Mouse (Mus musculus) gastrocnemius, postnatal 25 days (tissue): Measurements from ENCODE around the gene Asb17. TPM values are rescaled to one million over a fixed set of nuclear protein-coding genes. Genes with fewer than 3 reads are reported as not detected.
A peak's percentile ranks its signal among the peaks of the same experiment; 100 is the strongest.
"Not testable (repeated sequence)": the region's sequence is repeated elsewhere in the genome, so short reads cannot be mapped to it uniquely, and the experiment has no call there.

Experiments used
- DNase-seq: peaks from one replicate; pipeline ENCODE4 v3.0.0; 2022
- total RNA-seq, 2 experiments: library from RNA; stranded (reverse); gene quantifications; 1 replicate in 1 of 2; 2 replicates in 1 of 2; pipeline ENCODE4 v1.2.3; 2021

Gene Asb17
- total RNA-seq, 2 experiments from 2014 or later = not detected

- no peak for DNase-seq
Observed at GRCm38 (mm10) chr3:153832654-153832945, 11.4 kb upstream of the Asb17 start.

GRCm38 (mm10) chr3:153834071-153834470 is 9.9 kb upstream of the Asb17 start:
- no peak for DNase-seq

DNA sequence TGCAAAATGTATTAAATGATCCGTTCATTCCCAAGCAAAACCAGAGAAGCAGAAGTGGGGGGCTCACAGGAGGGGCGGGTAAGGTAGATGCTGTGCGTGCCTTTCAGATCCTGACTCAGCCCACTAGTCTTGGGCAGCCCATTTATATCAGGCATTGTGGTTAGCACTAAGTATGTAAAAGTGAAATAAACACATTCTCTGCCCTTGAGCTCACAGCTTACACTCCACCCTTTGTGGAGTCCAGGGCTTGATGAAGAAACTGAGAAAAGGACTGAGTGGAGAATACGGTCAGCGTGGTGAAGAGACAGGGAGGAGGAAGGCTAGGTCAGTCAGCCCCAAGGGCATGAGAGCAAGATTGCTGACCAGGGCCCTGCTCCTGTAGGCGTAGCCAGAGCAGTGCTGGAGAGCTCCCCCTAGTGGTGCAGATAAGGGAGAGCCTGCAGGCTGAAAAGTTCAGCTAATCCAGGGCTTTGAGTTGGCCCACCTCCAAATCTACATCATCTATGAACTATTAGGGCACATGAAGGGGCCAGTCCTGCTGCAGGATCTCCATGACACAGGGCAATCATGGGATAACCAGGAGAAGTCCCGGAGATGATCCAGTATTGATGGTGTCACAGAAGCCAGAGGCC is 8.4 kb upstream of the Asb17 start:
- DNase-seq = peak; percentile 39

- DNase-seq = no peak
Observed at GRCm38 (mm10) chr3:153836316-153836715, 7.7 kb upstream of the Asb17 start.

DNA sequence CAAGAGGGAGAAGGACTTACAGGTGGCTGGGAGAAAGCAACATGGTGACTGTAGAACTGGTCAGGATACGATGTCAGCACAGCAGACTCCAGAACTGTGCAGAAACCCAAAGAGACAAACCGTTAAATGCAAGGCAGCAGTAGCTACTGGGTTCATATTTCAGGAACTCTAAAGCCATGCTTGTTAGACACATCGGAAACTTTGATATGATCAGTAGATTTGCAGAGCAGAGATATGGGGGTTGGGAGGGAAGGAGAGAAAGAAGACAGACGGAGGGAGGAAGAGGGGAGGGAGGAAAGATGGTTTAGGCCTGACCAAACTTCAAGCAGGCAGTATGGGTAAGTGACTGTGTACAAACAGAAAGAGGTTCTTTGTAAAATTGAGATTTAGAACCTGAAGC is 6.4 kb upstream of the Asb17 start:
- no peak for DNase-seq

GRCm38 (mm10) chr3:153844757-153845156 is 748 bp downstream of the Asb17 start:
- DNase-seq = no peak

DNA sequence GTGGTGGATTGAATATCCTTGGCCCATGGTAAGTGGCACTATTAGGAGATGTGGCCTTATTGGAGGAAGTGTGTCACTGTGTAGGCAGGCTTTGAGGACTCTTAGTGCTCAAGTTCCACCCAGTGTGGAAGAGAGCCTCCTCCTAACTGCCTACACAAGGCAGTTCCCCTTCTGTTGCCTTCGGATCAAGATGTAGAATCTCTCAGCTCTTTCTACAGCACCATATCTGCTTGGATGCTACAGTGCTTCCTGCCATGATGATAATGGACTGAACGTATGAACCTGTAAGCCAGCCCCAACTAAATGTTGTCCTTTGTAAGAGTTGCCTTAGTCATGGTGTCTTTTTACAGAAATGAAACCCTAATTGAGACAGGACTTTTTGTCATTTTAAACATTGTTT is 1.5 kb downstream of the Asb17 start:
- no peak for DNase-seq

DNA sequence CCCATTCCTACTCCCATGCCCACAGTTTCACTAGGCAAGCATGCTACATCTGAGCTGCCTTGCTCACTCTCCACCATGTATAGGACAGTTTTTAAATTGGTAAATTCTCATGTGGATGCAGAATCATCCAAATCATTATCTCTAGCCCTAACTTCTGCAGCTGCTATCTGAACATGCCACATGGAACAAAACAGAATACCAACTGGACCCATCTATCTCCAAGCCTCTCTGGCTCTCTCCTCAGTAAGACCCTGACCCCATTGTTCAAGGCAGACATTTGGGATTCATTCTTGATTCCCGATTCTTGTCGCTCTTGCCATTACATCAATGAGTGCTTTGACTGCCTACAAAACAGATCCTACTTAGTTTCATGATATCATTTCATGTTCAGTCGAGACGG is 2.1 kb downstream of the Asb17 start:
- no peak for DNase-seq

DNA sequence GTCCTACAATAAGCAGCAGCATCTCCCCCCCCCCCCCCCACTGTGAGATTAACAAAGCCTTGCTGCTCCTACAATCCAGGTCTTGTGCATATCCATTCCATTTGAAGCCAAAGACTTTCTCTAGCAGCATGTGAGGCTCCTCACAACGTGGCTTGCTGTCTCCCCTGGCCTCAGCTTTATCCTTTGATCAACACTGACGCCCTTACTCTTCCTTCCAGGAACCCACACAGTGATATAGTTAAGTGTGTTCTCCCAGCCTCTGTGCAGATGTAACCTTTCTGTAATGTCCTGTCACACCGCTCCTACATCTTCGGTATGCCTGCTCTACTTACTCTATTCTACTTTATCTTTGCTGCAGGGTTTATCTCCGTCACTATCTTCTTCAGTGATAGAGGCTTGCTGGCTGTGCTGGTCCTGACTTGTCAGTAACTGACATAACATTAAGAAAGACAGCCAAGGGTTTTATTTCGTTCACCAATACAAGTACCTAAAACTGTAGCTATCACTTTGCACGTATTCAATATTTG is 3.3 kb downstream of the Asb17 start:
- DNase-seq = no peak

- DNase-seq = no peak
Observed at GRCm38 (mm10) chr3:153849368-153850015, 5.5 kb downstream of the Asb17 start.

- no peak for DNase-seq
Observed at GRCm38 (mm10) chr3:153850759-153851158, 6.8 kb downstream of the Asb17 start.

DNA sequence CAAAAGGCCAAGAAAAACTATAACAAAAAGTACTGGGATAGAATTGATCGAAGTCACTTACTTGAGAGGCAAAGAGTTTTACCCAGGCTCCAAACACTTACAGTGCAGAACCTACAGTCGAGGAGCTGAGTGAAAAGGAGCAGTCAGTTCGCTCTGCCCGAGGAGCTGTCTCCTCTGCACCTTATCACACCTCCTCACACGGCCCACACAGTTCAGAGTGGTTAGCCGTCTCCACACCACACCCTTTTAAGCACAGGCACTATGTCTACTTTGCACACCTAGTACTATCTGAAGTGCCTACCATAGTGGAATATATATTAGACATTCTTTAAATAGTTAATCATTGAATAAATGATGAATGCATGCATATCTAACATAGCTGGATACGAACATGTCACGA is 8.3 kb downstream of the Asb17 start:
- DNase-seq = no peak

GRCm38 (mm10) chr3:153858350-153859001 is 14.5 kb downstream of the Asb17 start:
- DNase-seq = no peak

DNA sequence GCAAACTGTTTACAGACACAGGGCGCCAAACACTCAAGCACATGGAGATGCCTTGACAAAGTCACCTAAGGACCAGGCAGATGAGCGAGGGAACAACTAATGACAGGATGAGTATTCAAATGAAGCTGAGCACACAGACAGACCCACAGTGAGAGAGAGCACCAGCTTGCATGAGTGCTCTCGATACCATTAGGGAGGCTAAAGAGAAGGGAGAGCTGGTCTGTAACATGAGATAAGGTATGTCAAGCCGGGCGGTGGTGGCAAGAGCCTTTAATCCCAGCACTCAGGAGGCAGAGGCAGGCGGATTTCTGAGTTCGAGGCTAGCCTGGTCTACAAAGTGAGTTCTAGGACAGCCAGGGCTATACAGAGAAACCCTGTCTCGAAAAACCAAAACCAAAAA is 16.4 kb downstream of the Asb17 start:
- DNase-seq = not testable (repeated sequence)

- no peak for DNase-seq
Observed at GRCm38 (mm10) chr3:153863816-153864215, 19.8 kb downstream of the Asb17 start.

DNA sequence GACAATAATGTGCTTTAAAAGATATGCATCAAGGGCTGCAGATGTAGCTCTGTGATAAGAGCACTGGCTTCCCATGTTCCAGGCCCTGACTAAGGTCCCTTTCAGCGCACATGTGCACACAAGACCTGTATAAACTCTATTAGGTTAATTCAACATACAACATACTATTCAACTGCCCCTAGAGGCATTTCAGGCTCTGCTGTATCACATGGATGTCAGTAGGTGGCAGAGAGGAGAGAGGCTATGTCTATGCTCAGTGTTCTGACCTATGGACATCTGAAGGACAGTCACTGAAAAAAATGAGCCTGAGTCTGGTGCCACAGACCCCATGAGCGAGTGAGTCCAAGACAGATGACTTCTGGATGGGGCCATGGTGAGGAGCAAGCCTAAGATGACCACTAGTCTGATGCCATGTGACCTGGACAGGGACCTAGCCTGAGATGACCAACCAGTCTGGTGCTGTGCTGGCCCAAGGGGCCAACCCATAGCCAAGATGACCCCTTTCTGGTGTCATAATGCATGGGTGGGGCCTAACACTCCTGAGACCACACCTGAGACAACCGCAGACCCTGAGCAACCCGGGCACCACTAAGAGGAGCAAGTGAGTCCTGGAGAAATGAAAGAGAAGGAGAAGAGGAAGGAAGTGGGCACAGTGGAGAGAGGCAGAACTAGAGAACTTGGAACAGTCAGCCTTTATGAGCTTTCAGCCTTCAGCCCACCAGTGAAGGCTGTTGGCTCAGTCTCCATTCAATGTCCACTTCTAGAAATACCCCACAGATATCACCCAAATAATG is 20.8 kb downstream of the Asb17 start:
- DNase-seq = no peak

DNA sequence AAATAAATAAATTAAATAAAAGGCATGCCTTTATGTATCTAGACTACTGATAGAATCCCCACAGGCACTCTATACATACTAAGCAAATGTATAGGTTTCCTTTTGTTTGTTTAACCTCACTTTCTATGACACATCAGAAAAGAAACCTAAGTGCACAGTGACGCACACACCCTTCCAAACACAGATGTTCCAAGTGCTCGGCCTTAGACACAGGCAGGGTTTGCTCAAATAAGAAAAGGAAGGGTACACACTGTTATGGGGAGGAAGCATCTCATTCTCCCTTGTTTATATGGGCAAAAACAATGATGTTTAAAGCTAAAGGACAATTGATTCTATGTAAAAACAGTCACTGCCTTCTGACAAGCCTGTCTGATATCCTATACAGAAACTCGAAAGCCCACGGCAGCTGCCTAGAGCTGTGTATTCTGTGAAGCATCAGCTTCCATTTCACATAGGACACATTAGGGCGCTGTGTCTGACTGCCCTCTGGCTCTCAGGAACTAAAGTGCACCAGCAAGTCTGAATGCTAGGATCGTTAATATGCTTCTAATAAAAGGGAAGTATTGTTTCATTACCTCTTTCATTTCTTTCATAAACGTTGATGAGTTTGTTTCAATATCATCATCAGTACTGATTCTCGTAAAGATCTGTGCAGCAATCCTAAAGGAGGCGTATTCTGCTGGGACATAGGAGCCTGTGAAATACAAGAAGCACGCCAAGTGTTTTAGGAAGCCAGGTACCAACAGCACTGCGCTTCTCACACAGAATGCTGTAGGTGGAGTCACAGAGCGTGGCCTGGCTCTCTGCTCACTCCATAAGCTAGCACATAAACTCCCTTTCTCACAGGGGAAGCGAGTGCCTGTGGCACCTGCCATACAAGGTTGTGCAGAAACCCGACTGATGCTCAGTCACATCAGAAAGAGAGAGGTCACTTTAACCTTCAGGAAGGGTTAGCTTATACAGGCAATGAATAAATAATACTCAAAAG is 23.4 kb downstream of the Asb17 start:
- DNase-seq = no peak

DNA sequence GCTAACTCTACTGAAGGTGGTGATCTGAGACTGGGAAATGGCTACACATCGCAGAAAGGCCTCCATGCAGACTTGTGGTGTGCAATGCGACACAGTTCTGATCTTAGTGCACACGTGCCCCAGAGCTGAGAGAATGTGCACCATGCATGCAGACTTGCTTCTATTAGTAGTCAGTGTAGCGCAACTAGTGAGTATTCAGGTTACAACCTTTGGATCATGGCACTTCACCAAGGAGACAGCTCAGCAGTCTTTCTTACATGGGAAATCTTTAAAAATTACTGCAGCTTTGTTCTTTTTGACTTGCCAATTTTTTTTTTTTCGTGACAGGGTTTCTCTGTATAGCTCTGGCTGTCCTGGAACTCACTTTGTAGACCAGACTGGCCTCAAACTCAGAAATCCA is 27.4 kb downstream of the Asb17 start:
- DNase-seq = no peak

DNA sequence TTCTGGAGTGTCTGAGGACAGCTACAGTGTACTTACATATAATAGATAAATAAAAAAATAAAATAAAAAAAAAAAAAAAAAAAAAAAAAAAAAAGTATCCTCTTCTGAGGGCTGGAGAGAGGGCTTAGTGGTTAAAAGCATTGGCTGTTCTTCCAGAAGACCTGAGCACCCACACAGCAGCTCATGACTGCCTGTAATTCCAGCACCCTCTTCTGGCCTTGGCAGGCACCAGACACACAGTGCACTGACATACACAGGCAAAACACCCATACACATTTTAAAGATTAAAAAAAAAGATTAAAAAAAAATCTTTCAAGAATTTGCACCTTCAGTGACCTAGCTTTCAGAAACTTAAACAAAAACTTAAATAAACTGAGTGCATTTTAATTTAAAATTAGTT is 42.3 kb downstream of the Asb17 start:
- no peak for DNase-seq

DNA sequence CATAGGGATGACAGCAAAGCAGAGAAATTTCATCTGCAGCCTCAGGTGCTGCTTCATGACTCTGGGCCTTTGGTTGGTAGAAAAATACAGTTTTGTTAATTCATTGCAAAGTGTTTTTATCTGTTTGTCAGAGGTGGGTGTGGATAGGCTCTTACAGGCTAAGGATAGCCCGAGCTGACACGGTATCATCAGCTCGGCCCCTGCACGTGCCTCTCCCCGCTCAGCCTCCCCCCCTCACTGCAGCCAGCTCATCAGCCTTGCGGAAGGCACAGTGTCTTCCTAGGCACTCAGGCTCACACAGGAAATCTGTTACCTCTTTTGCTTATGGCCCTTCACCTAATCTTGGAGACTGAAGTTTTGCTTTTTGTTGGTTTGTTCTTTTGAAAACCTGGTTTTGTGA is 44.1 kb downstream of the Asb17 start:
- DNase-seq = no peak

DNA sequence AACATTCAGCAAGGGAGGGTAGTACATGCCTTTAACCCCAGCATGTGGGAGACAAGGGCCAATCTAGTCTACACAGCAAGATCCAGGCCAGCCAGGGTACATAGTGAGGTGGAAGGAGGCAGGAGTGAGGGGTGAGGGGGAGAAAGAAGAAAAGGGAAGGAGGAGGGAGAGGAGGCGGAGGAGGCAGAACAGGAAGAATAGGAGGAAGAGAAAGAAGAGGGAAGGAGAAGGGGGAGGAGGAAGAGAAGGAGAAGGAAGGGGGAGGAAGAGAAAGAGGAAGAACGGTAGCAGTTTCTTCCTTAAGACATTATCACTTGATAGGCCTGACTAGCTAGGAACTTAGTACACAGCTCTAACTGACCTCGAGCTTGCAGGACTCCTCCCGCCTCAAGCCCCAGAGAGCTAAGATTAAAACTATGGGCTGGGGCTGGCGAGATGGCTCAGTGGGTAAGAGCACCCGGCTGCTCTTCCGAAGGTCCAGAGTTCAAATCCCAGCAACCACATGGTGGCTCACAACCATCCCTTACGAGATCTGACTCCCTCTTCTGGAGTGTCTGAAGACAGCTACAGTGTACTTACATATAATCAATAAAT is 45.3 kb downstream of the Asb17 start:
- DNase-seq = no peak
